Mouse (Mus musculus): Measurements from ENCODE around the gene Slc12a7. TPM values are rescaled to one million over a fixed set of nuclear protein-coding genes. Genes with fewer than 3 reads are reported as not detected.
"Not testable (repeated sequence)": the region's sequence is repeated elsewhere in the genome, so short reads cannot be mapped to it uniquely, and the experiment has no call there.

Slc12a7 gene
- polyA plus RNA-seq, 1 experiment from 2014 or later = 14.3 TPM

DNA sequence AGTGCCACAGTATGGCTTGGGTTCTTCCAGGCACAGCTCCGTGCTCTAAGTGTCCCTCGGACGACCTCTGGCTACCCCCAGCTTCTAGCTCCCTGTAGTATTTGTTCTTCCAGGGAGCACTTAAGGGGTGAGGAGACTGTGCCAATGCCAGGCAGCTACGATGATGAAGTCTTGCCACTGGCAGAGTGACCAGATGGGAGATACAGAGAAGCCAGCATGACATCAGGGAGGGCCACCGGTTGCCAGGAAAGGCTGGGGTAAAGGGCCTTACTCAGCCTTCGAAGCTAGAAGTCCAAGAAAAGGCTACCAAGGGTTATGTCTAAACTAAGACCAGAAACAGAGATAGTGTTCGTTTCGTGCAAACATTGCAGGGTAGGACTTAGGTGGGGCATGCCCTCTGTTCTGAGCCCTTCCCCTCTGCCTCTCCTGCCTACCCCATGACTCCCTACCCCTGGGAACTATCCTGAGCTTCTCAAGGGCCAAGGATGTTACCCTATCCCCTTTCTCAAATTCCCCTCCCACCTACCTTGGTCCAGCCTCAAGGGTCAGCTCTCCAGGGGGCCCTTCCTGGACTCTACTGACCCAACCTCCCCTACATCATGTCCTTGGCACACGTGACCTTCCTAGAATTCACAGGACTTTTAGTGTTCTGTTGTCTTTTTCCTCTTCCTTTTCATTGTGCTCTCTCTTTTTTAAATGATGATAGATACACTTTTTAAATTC is 31.6 kb upstream of the Slc12a7 start:
- H3K4me2 ChIP-seq = no peak overlapping the region
- no peak overlapping the region for H3K9ac ChIP-seq
- H3K4me1 ChIP-seq = no peaks in the 10 kb centered on the region
- no peaks in the 10 kb centered on the region for H3K27me3 ChIP-seq
- 75% methylated on average over 9 of the region's 9 CpGs for WGBS
- H3K27ac ChIP-seq = no peak overlapping the region
- ATAC-seq (ENCODE audit: insufficient number of reproducible peaks, low FRiP score, low TSS enrichment, low read depth) = no peak
- H3K9me3 ChIP-seq = no peaks in the 10 kb centered on the region
- H3K4me3 ChIP-seq = no peak overlapping the region
- no peaks in the 10 kb centered on the region for H3K36me3 ChIP-seq

- 82% methylated on average over 4 of the region's 4 CpGs for WGBS
- no peaks in the 10 kb centered on the region for H3K27me3 ChIP-seq
- H3K36me3 ChIP-seq = no peaks in the 10 kb centered on the region
- no peaks in the 10 kb centered on the region for H3K9me3 ChIP-seq
- no peak; the same call in 1 of the 2 replicates for ATAC-seq (ENCODE audit: insufficient number of reproducible peaks, low FRiP score, low TSS enrichment, low read depth)
- H3K9ac ChIP-seq = no peak overlapping the region
- H3K4me2 ChIP-seq = no peak overlapping the region
- no peaks in the 10 kb centered on the region for H3K4me1 ChIP-seq
- no peak overlapping the region for H3K4me3 ChIP-seq
- H3K27ac ChIP-seq = no peak overlapping the region
Observed at GRCm38 (mm10) chr13:73702776-73703175, 30.1 kb upstream of the Slc12a7 start.

- WGBS = 82% methylated on average over 4 of the region's 4 CpGs
- ATAC-seq (ENCODE audit: insufficient number of reproducible peaks, low FRiP score, low TSS enrichment, low read depth); H3K4me1 ChIP-seq; H3K4me3 ChIP-seq; H3K9ac ChIP-seq; H3K9me3 ChIP-seq; H3K27ac ChIP-seq; H3K4me2 ChIP-seq; H3K36me3 ChIP-seq; H3K27me3 ChIP-seq: not testable (repeated sequence)
Observed at GRCm38 (mm10) chr13:73703486-73703885, 29.4 kb upstream of the Slc12a7 start.

DNA sequence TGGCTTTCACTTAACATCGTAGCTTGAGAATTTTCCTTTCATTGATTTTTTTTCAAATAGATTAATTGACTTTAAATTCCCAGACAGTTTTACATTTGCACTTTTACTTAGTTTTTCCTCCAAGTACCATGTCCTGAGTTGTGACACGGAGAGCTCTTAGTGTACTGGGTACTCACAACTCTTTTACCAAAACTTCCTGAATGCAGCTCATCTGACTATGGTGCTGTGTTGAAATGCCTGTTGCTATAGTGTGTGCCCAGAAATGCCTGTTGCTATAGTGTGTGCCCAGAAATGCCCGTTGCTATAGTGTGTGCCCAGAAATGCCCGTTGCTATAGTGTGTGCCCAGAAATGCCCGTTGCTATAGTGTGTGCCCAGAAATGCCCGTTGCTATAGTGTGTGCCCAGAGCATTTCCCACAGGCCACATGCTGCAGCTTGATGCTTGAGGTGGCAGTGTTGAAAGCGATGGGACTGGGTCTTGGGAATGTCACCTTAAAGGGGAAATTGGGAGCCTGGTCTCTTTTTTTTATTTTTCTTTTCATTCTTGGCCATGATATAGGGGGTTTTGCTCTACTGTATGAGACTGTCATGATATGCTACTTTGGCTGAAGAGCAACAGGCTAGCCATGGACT is 28.1 kb upstream of the Slc12a7 start, which contains the start of gene Slc6a19:
Gene Slc6a19 (minus strand): TSS at position 172 of the 632 bp plus-strand sequence.
- no peaks in the 10 kb centered on the region for H3K36me3 ChIP-seq

GRCm38 (mm10) chr13:73709491-73709890 is 23.4 kb upstream of the Slc12a7 start:
- Histone ChIP-seq H3K27me3 (no peaks in the 10 kb centered on the region), H3K9ac (no peak overlapping the region), H3K4me2 (no peak overlapping the region), H3K4me1 (no peaks in the 10 kb centered on the region), H3K4me3 (no peak overlapping the region), H3K36me3 (no peaks in the 10 kb centered on the region), H3K9me3 (no peaks in the 10 kb centered on the region), H3K27ac (no peak overlapping the region)
- ATAC-seq (ENCODE audit: insufficient number of reproducible peaks, low FRiP score, low TSS enrichment, low read depth) = no peak
- 57% methylated on average over 6 of the region's 6 CpGs for WGBS

More for the DNA sequence above, 28.1 kb upstream of the Slc12a7 start, which contains the start of gene Slc6a19:
- H3K27ac ChIP-seq = no peak within 1 kb of the TSS
- no peak within 1 kb of the TSS for H3K9ac ChIP-seq
- H3K4me3 ChIP-seq = no peak within 1 kb of the TSS
- WGBS = 87% methylated on average over 7 of the region's 7 CpGs
- no peak for ATAC-seq (ENCODE audit: insufficient number of reproducible peaks, low FRiP score, low TSS enrichment, low read depth)
- no peaks in the 10 kb centered on the region for H3K27me3 ChIP-seq
- H3K4me1 ChIP-seq = no peaks in the 10 kb centered on the region
- no peaks in the 10 kb centered on the region for H3K9me3 ChIP-seq
- H3K4me2 ChIP-seq = no peak within 1 kb of the TSS

GRCm38 (mm10) chr13:73711221-73711620 is 21.7 kb upstream of the Slc12a7 start:
- no peak for ATAC-seq (ENCODE audit: insufficient number of reproducible peaks, low FRiP score, low TSS enrichment, low read depth)
- H3K27me3 ChIP-seq = no peaks in the 10 kb centered on the region
- 91% methylated on average over 5 of the region's 5 CpGs for WGBS

GRCm38 (mm10) chr13:73711803-73712202 is 21.1 kb upstream of the Slc12a7 start:
- Histone ChIP-seq H3K9ac (no peak overlapping the region), H3K27ac (no peak overlapping the region), H3K4me3 (no peak overlapping the region), H3K27me3 (no peaks in the 10 kb centered on the region), H3K9me3 (no peaks in the 10 kb centered on the region), H3K4me2 (no peak overlapping the region), H3K36me3 (no peaks in the 10 kb centered on the region), H3K4me1 (no peaks in the 10 kb centered on the region)
- ATAC-seq (ENCODE audit: insufficient number of reproducible peaks, low FRiP score, low TSS enrichment, low read depth) = no peak
- 84% methylated on average over 5 of the region's 5 CpGs for WGBS

More at GRCm38 (mm10) chr13:73711221-73711620, 21.7 kb upstream of the Slc12a7 start:
- no peaks in the 10 kb centered on the region for H3K4me1 ChIP-seq
- H3K27ac ChIP-seq = no peak overlapping the region
- H3K9ac ChIP-seq = no peak overlapping the region
- H3K36me3 ChIP-seq = no peaks in the 10 kb centered on the region
- no peaks in the 10 kb centered on the region for H3K9me3 ChIP-seq
- no peak overlapping the region for H3K4me3 ChIP-seq
- H3K4me2 ChIP-seq = no peak overlapping the region

- H3K4me3 ChIP-seq = no peak overlapping the region
- H3K4me1 ChIP-seq = no peaks in the 10 kb centered on the region
- no peak overlapping the region for H3K9ac ChIP-seq
- no peak for ATAC-seq (ENCODE audit: insufficient number of reproducible peaks, low FRiP score, low TSS enrichment, low read depth)
- H3K27me3 ChIP-seq = no peaks in the 10 kb centered on the region
- no peak overlapping the region for H3K4me2 ChIP-seq
- H3K27ac ChIP-seq = no peak overlapping the region
- 67% methylated on average over 3 of the region's 3 CpGs for WGBS
- no peaks in the 10 kb centered on the region for H3K36me3 ChIP-seq
- H3K9me3 ChIP-seq = no peaks in the 10 kb centered on the region
Observed at GRCm38 (mm10) chr13:73712228-73712627, 20.7 kb upstream of the Slc12a7 start.

DNA sequence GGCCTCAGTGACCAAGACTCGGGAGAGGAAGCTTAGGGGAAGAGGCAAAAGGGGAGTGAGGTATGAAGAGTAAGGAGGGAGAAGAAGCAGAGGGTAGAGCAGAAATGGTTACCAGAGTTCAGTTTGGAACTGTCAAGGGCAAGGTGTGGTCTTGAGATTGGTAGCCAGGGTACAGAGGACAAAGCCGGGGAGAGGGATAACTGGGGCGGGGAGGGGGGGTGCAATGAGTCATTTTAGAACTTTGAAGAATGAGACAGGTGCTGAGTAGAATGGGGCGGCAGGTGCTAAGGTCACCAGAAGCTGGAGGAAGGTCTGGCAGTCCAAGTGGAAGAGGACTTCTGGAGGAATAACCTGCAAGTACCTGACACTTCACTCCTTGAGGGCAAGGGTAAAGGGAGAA is 19.7 kb upstream of the Slc12a7 start:
- Histone ChIP-seq H3K36me3 (no peaks in the 10 kb centered on the region), H3K4me2 (no peak overlapping the region), H3K4me1 (no peaks in the 10 kb centered on the region), H3K4me3 (no peak overlapping the region), H3K9ac (no peak overlapping the region), H3K27ac (no peak overlapping the region), H3K9me3 (no peaks in the 10 kb centered on the region), H3K27me3 (no peaks in the 10 kb centered on the region)
- no peak for ATAC-seq (ENCODE audit: insufficient number of reproducible peaks, low FRiP score, low TSS enrichment, low read depth)
- 71% methylated on average over 4 of the region's 4 CpGs for WGBS

DNA sequence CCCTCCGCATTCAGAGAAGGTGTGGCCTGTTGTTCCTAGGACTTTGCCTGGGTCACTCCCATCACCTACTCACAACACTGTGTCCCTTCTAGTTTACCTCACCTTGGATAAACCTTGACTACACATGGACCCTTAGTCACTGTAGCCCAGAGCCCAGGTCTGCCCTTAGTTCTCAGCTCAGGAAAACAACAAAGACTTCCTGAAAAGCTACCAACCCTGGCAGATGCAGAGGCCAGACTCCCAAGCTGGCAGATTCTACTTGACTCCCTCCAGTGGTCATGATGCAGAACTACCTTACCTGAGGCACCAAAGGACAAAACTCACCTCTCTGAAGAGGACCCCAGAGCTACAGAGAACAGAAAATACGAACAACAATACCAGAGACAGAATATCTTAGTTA is 18.9 kb upstream of the Slc12a7 start:
- Histone ChIP-seq H3K36me3 (no peaks in the 10 kb centered on the region), H3K9ac (no peak overlapping the region), H3K4me2 (no peak overlapping the region), H3K27ac (no peak overlapping the region), H3K4me1 (no peaks in the 10 kb centered on the region), H3K4me3 (no peak overlapping the region), H3K27me3 (no peaks in the 10 kb centered on the region), H3K9me3 (no peaks in the 10 kb centered on the region)
- WGBS = 56% methylated on average over 2 of the region's 2 CpGs
- no peak for ATAC-seq (ENCODE audit: insufficient number of reproducible peaks, low FRiP score, low TSS enrichment, low read depth)

- Histone ChIP-seq H3K4me1 (no peaks in the 10 kb centered on the region), H3K9ac (no peak overlapping the region), H3K4me2 (no peak overlapping the region), H3K27me3 (peaks cover 4% of the 10 kb centered on the region; the same call in 1 of the 2 replicates), H3K4me3 (no peak overlapping the region), H3K27ac (no peak overlapping the region), H3K9me3 (no peaks in the 10 kb centered on the region), H3K36me3 (no peaks in the 10 kb centered on the region)
- ATAC-seq (ENCODE audit: insufficient number of reproducible peaks, low FRiP score, low TSS enrichment, low read depth) = no peak
- WGBS = under 1% methylated on average over 2 of the region's 2 CpGs
Observed at GRCm38 (mm10) chr13:73718225-73718624, 14.7 kb upstream of the Slc12a7 start.

GRCm38 (mm10) chr13:73720241-73720640 is 12.7 kb upstream of the Slc12a7 start:
- H3K27me3 ChIP-seq = peaks cover 4% of the 10 kb centered on the region; the same call in 1 of the 2 replicates
- H3K9me3 ChIP-seq = no peaks in the 10 kb centered on the region
- WGBS = 73% methylated on average over 4 of the region's 4 CpGs
- H3K4me1 ChIP-seq = no peaks in the 10 kb centered on the region
- ATAC-seq (ENCODE audit: insufficient number of reproducible peaks, low FRiP score, low TSS enrichment, low read depth) = no peak
- no peak overlapping the region for H3K9ac ChIP-seq
- H3K27ac ChIP-seq = no peak overlapping the region
- no peaks in the 10 kb centered on the region for H3K36me3 ChIP-seq
- no peak overlapping the region for H3K4me3 ChIP-seq
- H3K4me2 ChIP-seq = no peak overlapping the region
